In the genomic region with DNA sequence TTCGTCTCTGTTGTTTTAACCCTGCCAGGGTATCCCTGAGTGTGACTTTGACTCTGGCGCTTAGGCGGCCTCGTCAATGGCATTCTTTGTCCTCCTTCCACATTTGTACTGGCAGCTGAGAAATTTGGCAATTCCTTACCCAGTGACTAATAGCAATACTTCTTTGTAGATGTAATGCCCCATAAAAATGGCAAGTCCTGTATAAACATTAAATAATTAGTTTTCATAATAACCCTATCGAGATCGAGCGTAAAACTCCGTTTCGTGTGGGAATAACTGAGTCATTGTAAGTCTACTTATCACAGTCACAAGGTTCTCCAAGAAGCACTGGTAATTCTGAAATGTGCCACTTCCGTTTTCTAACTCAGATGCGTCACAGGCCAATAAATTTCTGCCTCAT, we compare ENCODE assay signal across 18 mouse cellular contexts.
A peak's percentile ranks its signal among the peaks of the same experiment; 100 is the strongest.
DNase-seq lines count a peak whose midpoint lies in the region; ATAC-seq and TF ChIP-seq lines count a peak whose summit lies in the region.
"Had no signal": no experiment of that assay in that cellular context is flagged by ENCODE, and none has a peak within 500 bp of the region (broad histone marks: within the 10 kb centered on the region; RNA-seq: fewer than 3 reads in every experiment).

No protein-coding gene starts in this region.

- no peak for ATAC-seq in heart, embryonic 16.5 days (replicated peaks; ENCODE audit: extremely low read depth, insufficient read depth, low FRiP score)
- ATAC-seq in forebrain, embryonic 11.5 days (replicated peaks; ENCODE audit: low FRiP score) = no peak
- ATAC-seq: forebrain, embryonic 14.5 days; intestine, postnatal 0 days; midbrain, embryonic 13.5 days had no signal

- intact Hi-C loops in gastrocnemius, adult 2 months (cut with DNase I) = no loop called here
- intact Hi-C loops in gastrocnemius, postnatal 14 days (cut with DNase I; ENCODE audit: low total_unique reads) = no loop called here
- intact Hi-C loops in left cerebral cortex, postnatal 10 days (cut with DNase I) = no loop called here

- peak overlapping the region; percentile 46 for H3K4me3 ChIP-seq in gastrocnemius, adult 2 months
- no peak overlapping the region for H3K4me3 ChIP-seq in heart, embryonic 16.5 days (ENCODE audit: low read length)
- H3K4me3 ChIP-seq in forebrain, embryonic 11.5 days (ENCODE audit: low read depth, low read length) = no peak overlapping the region
- H3K4me3 ChIP-seq: embryonic facial prominence, embryonic 13.5 days; midbrain, embryonic 13.5 days; stomach, embryonic 15.5 days had no signal

- no peak overlapping the region for H3K27ac ChIP-seq in gastrocnemius, adult 2 months
- H3K27ac ChIP-seq in heart, embryonic 16.5 days (ENCODE audit: low read length) = 0 out of 2 replicates have a peak overlapping the region, but pooled peaks have one; percentile 25
- no peak overlapping the region for H3K27ac ChIP-seq in forebrain, embryonic 11.5 days (ENCODE audit: low read depth, low read length)
- H3K27ac ChIP-seq: embryonic facial prominence, embryonic 13.5 days; hindbrain, embryonic 14.5 days; liver, embryonic 14.5 days; midbrain, embryonic 13.5 days; stomach, embryonic 15.5 days had no signal

- H3K9me3 ChIP-seq in heart, embryonic 16.5 days (replicated peaks; ENCODE audit: control insufficient read depth, low read length) = no peaks in the 10 kb centered on the region
- H3K9me3 ChIP-seq in forebrain, embryonic 11.5 days (ENCODE audit: control insufficient read depth, low read length) = no peaks in the 10 kb centered on the region
- H3K9me3 ChIP-seq: embryonic facial prominence, embryonic 13.5 days; midbrain, embryonic 13.5 days; stomach, embryonic 15.5 days had no signal

- no peak for DNase-seq in gastrocnemius, adult 2 months
- no peak for DNase-seq in gastrocnemius, postnatal 14 days
- peak; percentile 17 for DNase-seq in left cerebral cortex, adult 11 months (ENCODE audit: low spot score)
- no peak for DNase-seq in left cerebral cortex, postnatal 10 days (ENCODE audit: extremely low spot score in 1 of 2, low spot score in 2 of 2)
- no peak for DNase-seq in forebrain, embryonic 11.5 days (ENCODE audit: low spot score)
- DNase-seq in right cerebral cortex, postnatal 4 days = no peak
- DNase-seq in kidney, postnatal 14 days = no peak
- DNase-seq: cerebellum, adult 11 months; kidney, postnatal 10 days; thymus, postnatal 36 days had no signal

- no peak overlapping the region for H3K9ac ChIP-seq in heart, embryonic 16.5 days (ENCODE audit: low read length)
- no peak overlapping the region for H3K9ac ChIP-seq in forebrain, embryonic 11.5 days (ENCODE audit: low read length)
- H3K9ac ChIP-seq: embryonic facial prominence, embryonic 13.5 days; hindbrain, embryonic 14.5 days; liver, embryonic 14.5 days; midbrain, embryonic 13.5 days; stomach, embryonic 15.5 days had no signal

- TF ChIP-seq CTCF in gastrocnemius, adult 2 months (IDR thresholded peaks at IDR 0.05) = no peak

- WGBS in heart, embryonic 16.5 days = 75% methylated on average over 11 of the region's 11 CpGs
- WGBS in forebrain, embryonic 11.5 days = 83% methylated on average over 11 of the region's 11 CpGs

- no peaks in the 10 kb centered on the region for H3K36me3 ChIP-seq in heart, embryonic 16.5 days (ENCODE audit: control insufficient read depth, insufficient read depth)
- H3K36me3 ChIP-seq in forebrain, embryonic 11.5 days (ENCODE audit: control insufficient read depth, insufficient read depth, low read length) = no peaks in the 10 kb centered on the region
- H3K36me3 ChIP-seq: embryonic facial prominence, embryonic 13.5 days; midbrain, embryonic 13.5 days; stomach, embryonic 15.5 days had no signal

- no peaks in the 10 kb centered on the region for H3K27me3 ChIP-seq in heart, embryonic 16.5 days (ENCODE audit: control insufficient read depth, insufficient read depth, low read length)
- H3K27me3 ChIP-seq in forebrain, embryonic 11.5 days (ENCODE audit: control insufficient read depth, insufficient read depth, low read length) = no peaks in the 10 kb centered on the region
- H3K27me3 ChIP-seq: embryonic facial prominence, embryonic 13.5 days; midbrain, embryonic 13.5 days; stomach, embryonic 15.5 days had no signal

- H3K4me2 ChIP-seq in heart, embryonic 16.5 days (ENCODE audit: low read depth, low read length) = peak overlapping the region; percentile 5; the same call in 1 of the 2 replicates
- H3K4me2 ChIP-seq in forebrain, embryonic 11.5 days (ENCODE audit: low read depth, low read length, severe bottlenecking) = no peak overlapping the region
- H3K4me2 ChIP-seq: embryonic facial prominence, embryonic 13.5 days; hindbrain, embryonic 14.5 days; midbrain, embryonic 13.5 days; stomach, embryonic 15.5 days had no signal

- 0 out of 2 replicates have a peak, but pooled peaks cover 2% of the 10 kb centered on the region for H3K4me1 ChIP-seq in heart, embryonic 16.5 days (ENCODE audit: control insufficient read depth, insufficient read depth, low read length)
- H3K4me1 ChIP-seq in forebrain, embryonic 11.5 days (replicated peaks; ENCODE audit: control insufficient read depth, insufficient read depth, low read length) = no peaks in the 10 kb centered on the region
- H3K4me1 ChIP-seq: stomach, embryonic 15.5 days had no signal
